Mouse (Mus musculus) CH12.LX (cell line): ENCODE results near the gene Zfp787.
"Not testable (repeated sequence)": the region's sequence is repeated elsewhere in the genome, so short reads cannot be mapped to it uniquely, and the experiment has no call there.

Experiments
- CTCF ChIP-seq, 2 experiments: IDR thresholded peaks in 1 of 2; conservative IDR thresholded peaks in 1 of 2; 2 replicates each; pipeline ENCODE4 v1.5.1; 2011 to 2012; ENCODE audit warnings: low read depth in 2 of 2, low read length in 2 of 2, improper control_type of control experiment in 1 of 2, inconsistent platforms in 1 of 2, mild to moderate bottlenecking in 1 of 2, moderate library complexity in 1 of 2
- ELF1 ChIP-seq: IDR thresholded peaks from 2 replicates; pipeline ENCODE4 v1.6.1; 2014; ENCODE audit warnings: low read depth, mild to moderate bottlenecking, inconsistent platforms, low read length, improper control_type of control experiment
- EP300 ChIP-seq: IDR thresholded peaks from 2 replicates; pipeline ENCODE4 v1.6.1; 2011; ENCODE audit warnings: low read length, improper control_type of control experiment
- HCFC1 ChIP-seq: IDR thresholded peaks from 2 replicates; pipeline ENCODE4 v1.6.1; 2012; ENCODE audit warnings: low read depth, mild to moderate bottlenecking, inconsistent platforms, low read length, improper control_type of control experiment
- KAT2A ChIP-seq: IDR thresholded peaks from 2 replicates; pipeline ENCODE4 v1.6.1; 2012; ENCODE audit warnings: low read length, improper control_type of control experiment, inconsistent platforms; ENCODE audit not compliant: insufficient replicate concordance
- MAZ ChIP-seq: IDR thresholded peaks from 2 replicates; pipeline ENCODE4 v1.6.1; 2012; ENCODE audit warnings: low read depth, mild to moderate bottlenecking, inconsistent platforms, low read length, improper control_type of control experiment, moderate library complexity
- POLR2A ChIP-seq: IDR thresholded peaks from 2 replicates; pipeline ENCODE4 v1.6.1; 2011; ENCODE audit warnings: low read depth, mild to moderate bottlenecking, improper control_type of control experiment, low read length
- RCOR1 ChIP-seq: conservative IDR thresholded peaks from 2 replicates; pipeline ENCODE4 v1.6.1; 2012; ENCODE audit warnings: low read depth, mild to moderate bottlenecking, inconsistent platforms, low read length, improper control_type of control experiment
- TBP ChIP-seq: conservative IDR thresholded peaks from 2 replicates; pipeline ENCODE4 v1.6.1; 2011; ENCODE audit warnings: low read depth, low read length, improper control_type of control experiment
- ZC3H11A ChIP-seq: IDR thresholded peaks from 2 replicates; pipeline ENCODE4 v1.6.1; 2012; ENCODE audit warnings: low read depth, mild to moderate bottlenecking, inconsistent platforms, low read length, improper control_type of control experiment
- ZKSCAN1 ChIP-seq: IDR thresholded peaks from 2 replicates; pipeline ENCODE4 v1.6.1; 2012; ENCODE audit warnings: low read depth, inconsistent platforms, low read length, improper control_type of control experiment, borderline replicate concordance
- ZNF384 ChIP-seq: IDR thresholded peaks from 2 replicates; pipeline ENCODE4 v1.6.1; 2012; ENCODE audit warnings: low read depth, low read length, improper control_type of control experiment, inconsistent platforms

GRCm38 (mm10) chr7:6120104-6120503 lies 35.7 kb downstream of the Zfp787 start:
- peak in 1 of 2 experiments; percentile 39; a peak in 2 of 4 replicates for TF ChIP-seq CTCF (conservative IDR thresholded peaks at IDR 0.05 in 1 of 2, IDR thresholded peaks at IDR 0.05 in 1 of 2; ENCODE audit: low read depth in 2 of 2, low read length in 2 of 2)
- TF ChIP-seq ZC3H11A, KAT2A, EP300, ZNF384, RCOR1, POLR2A, HCFC1, ELF1, ZKSCAN1, MAZ, TBP: not testable (repeated sequence)
